Mouse (Mus musculus): Measurements from ENCODE around the gene Tarbp2. TPM values are rescaled to one million over a fixed set of nuclear protein-coding genes. Genes with fewer than 3 reads are reported as not detected.

Tarbp2 gene
- polyA plus RNA-seq, 1 experiment from 2014 or later = 77.8 TPM

DNA sequence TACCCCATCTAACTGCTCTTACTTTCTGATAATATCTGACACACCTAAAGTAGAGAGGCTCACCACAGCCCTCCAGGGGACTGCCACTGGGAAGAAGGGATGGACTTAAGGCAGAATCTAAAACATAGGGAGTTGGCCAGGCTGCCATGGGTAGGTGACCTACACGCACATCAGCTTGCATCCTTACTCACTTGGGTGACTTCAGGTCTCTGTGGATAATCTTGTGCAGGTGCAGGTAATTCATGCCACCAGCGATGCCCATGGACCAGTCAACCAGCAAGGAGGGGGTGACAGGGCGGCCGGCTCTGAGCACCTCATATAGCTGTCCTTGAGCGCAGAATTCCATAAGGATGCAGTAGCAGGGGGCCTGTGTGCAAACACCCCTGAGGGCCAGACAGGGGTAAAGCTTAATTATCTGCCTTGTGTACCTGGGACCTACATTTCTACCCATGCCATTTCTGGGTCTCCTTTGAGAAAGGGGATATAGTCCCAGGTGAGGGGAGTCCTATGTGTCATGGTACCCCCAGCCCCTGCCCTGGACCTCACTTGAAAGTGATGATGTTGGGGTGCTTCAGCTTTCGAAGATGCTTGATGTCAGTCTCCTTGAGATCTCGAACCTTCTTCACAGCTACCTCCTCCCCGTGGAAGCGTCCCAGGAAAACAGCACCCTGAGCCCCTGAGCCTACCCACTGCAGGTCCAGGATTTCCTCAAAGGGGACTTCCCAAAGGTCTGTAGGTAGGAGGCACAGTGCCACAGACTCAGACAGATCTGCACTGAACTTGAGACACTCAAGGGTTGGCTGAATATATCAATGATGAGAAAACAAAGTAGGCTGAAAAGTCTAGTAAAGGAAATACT is 13.8 kb upstream of the Tarbp2 start:
- ATAC-seq (ENCODE audit: low FRiP score) = no peak

DNA sequence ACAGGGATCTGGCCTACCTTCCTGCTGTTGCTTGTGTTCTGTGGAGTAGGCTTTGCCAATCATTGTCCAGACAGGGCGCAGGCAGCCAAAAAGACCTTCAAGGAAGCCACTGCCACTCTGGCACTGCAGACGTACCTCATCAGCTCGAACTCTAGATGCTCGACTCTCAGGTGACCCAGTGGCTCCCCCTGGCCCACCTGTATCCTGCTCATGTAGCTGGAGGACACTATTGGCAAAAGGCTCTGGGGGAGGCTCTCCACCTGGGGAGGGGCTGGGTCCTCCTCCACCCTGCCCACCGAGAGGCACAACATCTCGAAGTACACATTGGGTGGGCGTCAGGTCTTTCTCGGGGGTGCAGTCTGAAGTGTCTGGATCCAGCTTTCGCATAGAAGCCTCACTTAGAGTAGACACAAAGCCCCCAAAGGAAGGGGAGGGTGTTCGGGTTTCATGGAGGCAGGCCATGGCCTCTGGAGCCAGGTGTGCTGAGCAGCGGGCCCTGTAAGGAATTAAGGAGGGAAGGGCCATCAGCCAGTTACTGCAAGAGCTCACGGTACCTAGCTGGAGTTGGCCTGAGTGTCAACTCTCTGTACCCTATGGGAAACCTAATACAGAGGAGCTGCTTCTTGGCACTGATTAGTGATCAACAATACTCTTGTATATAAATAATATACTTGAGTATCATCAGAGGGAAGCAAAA is 12.8 kb upstream of the Tarbp2 start:
- H3K27me3 ChIP-seq (ENCODE audit: control insufficient read depth, insufficient read depth, low read length) = no peaks in the 10 kb centered on the region
- WGBS = 76% methylated on average over 12 of the region's 12 CpGs
- H3K36me3 ChIP-seq (replicated peaks; ENCODE audit: control insufficient read depth, insufficient read depth) = peaks cover 85% of the 10 kb centered on the region
- H3K4me3 ChIP-seq (replicated peaks; ENCODE audit: low read length) = no peak overlapping the region
- H3K27ac ChIP-seq = no peak overlapping the region
- no peak for ATAC-seq (ENCODE audit: low FRiP score)
- no peak overlapping the region for H3K4me2 ChIP-seq (replicated peaks)
- H3K9ac ChIP-seq = no peak overlapping the region
- DNase-seq (ENCODE audit: low spot score) = no peak
- H3K9me3 ChIP-seq (ENCODE audit: control insufficient read depth, low read length) = no peaks in the 10 kb centered on the region
- peaks cover 12% of the 10 kb centered on the region; the same call in 1 of the 2 replicates for H3K4me1 ChIP-seq (replicated peaks; ENCODE audit: control insufficient read depth, insufficient read depth, low read length)

More for the DNA sequence above, 13.8 kb upstream of the Tarbp2 start:
- Histone ChIP-seq H3K4me2 (replicated peaks) (no peak overlapping the region), H3K9ac (no peak overlapping the region), H3K36me3 (replicated peaks; ENCODE audit: control insufficient read depth, insufficient read depth) (peaks cover 95% of the 10 kb centered on the region), H3K9me3 (ENCODE audit: control insufficient read depth, low read length) (no peaks in the 10 kb centered on the region), H3K27me3 (ENCODE audit: control insufficient read depth, insufficient read depth, low read length) (no peaks in the 10 kb centered on the region), H3K4me3 (replicated peaks; ENCODE audit: low read length) (no peak overlapping the region), H3K27ac (no peak overlapping the region), H3K4me1 (replicated peaks; ENCODE audit: control insufficient read depth, insufficient read depth, low read length) (peaks cover 4% of the 10 kb centered on the region; the same call in 1 of the 2 replicates)
- WGBS = 84% methylated on average over 9 of the region's 9 CpGs
- no peak for DNase-seq (ENCODE audit: low spot score)

DNA sequence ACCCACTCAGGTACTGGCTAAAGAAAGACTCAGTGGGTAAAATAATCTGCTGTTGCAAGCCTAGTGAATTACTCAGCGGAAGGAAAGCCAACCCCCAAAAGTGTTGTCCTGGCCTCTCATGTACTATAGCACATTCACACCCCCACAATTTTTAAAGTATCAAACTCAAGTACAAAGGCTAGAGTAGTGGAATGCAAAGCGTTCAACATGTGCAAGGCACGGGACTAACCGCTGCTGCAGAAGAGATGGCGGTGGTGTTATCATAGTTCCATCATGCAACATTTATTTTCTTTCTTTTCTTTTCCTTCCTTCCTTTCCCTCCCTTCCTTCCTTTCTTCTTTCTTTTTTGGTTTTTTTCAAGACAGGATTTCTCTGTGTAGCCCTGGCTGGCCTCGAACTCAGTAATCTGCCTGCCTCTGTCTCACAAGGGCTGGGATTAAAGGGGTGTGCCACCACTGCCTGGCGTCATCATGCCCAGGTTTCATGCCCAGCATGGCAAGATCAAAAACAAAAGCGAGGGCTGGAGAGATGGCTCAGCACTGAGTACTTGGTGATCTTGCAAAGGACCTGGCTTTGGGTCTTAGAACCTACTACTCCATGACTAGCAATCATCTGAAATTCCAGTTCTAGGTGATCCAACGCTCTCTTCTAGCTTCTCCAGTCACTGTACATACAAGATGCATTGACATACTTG is 12.1 kb upstream of the Tarbp2 start:
- Histone ChIP-seq H3K27ac (no peak overlapping the region), H3K27me3 (ENCODE audit: control insufficient read depth, insufficient read depth, low read length) (no peaks in the 10 kb centered on the region), H3K36me3 (replicated peaks; ENCODE audit: control insufficient read depth, insufficient read depth) (peaks cover 78% of the 10 kb centered on the region), H3K4me1 (replicated peaks; ENCODE audit: control insufficient read depth, insufficient read depth, low read length) (peaks cover 15% of the 10 kb centered on the region; the same call in 1 of the 2 replicates), H3K4me2 (replicated peaks) (no peak overlapping the region), H3K9me3 (ENCODE audit: control insufficient read depth, low read length) (no peaks in the 10 kb centered on the region), H3K4me3 (replicated peaks; ENCODE audit: low read length) (no peak overlapping the region), H3K9ac (no peak overlapping the region)
- 89% methylated on average over 9 of the region's 9 CpGs for WGBS
- no peak for ATAC-seq (ENCODE audit: low FRiP score)
- DNase-seq (ENCODE audit: low spot score) = no peak

DNA sequence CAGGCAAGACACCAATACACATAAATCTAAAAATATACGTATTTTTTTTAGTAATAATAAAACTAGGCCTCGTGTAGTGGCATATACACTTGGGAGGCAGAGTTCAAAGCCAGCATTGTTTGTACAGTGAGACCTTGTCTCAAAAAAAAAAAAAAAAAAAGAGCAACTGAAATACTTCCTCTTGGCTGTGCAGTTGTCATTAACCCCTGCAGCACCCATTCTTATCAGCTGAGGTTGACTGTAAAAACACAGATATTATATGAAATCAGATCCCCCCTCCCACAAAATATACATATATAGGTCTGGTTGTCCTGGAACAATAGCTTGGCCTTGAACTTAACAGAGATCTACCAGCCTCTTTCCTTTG is 11.5 kb upstream of the Tarbp2 start:
- Histone ChIP-seq H3K4me1 (replicated peaks; ENCODE audit: control insufficient read depth, insufficient read depth, low read length) (peaks cover 20% of the 10 kb centered on the region), H3K36me3 (replicated peaks; ENCODE audit: control insufficient read depth, insufficient read depth) (peaks cover 73% of the 10 kb centered on the region), H3K9ac (no peak overlapping the region), H3K27ac (no peak overlapping the region), H3K27me3 (ENCODE audit: control insufficient read depth, insufficient read depth, low read length) (no peaks in the 10 kb centered on the region), H3K4me2 (replicated peaks) (no peak overlapping the region), H3K4me3 (replicated peaks; ENCODE audit: low read length) (no peak overlapping the region), H3K9me3 (ENCODE audit: control insufficient read depth, low read length) (no peaks in the 10 kb centered on the region)
- DNase-seq (ENCODE audit: low spot score) (no peak), ATAC-seq (ENCODE audit: low FRiP score) (no peak)
- 71% methylated on average over 2 of the region's 2 CpGs for WGBS

DNA sequence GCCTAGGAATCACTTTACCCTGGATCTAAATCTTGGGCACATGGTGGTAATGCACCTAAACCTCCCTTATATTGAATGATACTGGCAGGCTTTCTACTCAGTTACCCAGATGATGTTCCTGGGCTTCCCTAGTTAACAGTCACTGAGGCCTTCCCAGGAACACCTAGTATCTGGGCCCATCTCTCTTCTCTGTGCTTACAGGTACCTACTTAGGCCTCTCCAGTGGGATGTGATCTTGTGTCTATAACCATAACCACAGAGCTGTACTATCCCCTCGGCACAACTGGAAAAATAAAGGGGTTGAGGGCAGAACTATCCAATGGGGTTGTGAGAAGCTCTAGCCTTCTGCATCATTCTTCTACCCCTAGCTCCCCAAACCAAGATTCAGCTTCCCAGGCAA is 11.1 kb upstream of the Tarbp2 start:
- Histone ChIP-seq H3K9ac (no peak overlapping the region), H3K4me1 (replicated peaks; ENCODE audit: control insufficient read depth, insufficient read depth, low read length) (peaks cover 24% of the 10 kb centered on the region), H3K4me3 (replicated peaks; ENCODE audit: low read length) (no peak overlapping the region), H3K9me3 (ENCODE audit: control insufficient read depth, low read length) (no peaks in the 10 kb centered on the region), H3K27me3 (ENCODE audit: control insufficient read depth, insufficient read depth, low read length) (no peaks in the 10 kb centered on the region), H3K36me3 (replicated peaks; ENCODE audit: control insufficient read depth, insufficient read depth) (peaks cover 69% of the 10 kb centered on the region), H3K27ac (no peak overlapping the region), H3K4me2 (replicated peaks) (no peak overlapping the region)
- 100% methylated on average over 1 of the region's 1 CpGs for WGBS
- ATAC-seq (ENCODE audit: low FRiP score) (no peak), DNase-seq (ENCODE audit: low spot score) (no peak)

DNA sequence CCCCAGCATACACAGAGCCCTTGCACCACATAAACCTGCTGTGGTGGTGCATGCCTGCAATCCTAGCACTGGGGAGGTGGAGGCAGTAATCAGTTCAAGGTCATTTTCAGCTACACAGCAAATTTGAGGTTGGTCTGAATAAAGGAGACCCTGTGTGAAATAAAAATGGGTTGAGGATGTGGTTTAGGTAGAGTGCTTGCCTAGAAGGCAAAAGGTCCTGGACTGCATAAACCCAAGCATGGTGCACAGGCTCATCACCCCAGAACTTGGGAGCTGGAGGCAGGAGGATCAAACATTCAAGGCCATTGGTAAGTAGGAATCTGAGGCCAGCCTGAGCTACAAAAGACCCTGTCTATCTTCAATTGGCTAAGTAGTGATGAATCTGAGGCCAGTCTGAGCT is 10.4 kb upstream of the Tarbp2 start:
- H3K27me3 ChIP-seq (ENCODE audit: control insufficient read depth, insufficient read depth, low read length) = no peaks in the 10 kb centered on the region
- H3K36me3 ChIP-seq (replicated peaks; ENCODE audit: control insufficient read depth, insufficient read depth) = peaks cover 62% of the 10 kb centered on the region
- H3K4me2 ChIP-seq (replicated peaks) = no peak overlapping the region
- H3K4me1 ChIP-seq (replicated peaks; ENCODE audit: control insufficient read depth, insufficient read depth, low read length) = peaks cover 31% of the 10 kb centered on the region
- ATAC-seq (ENCODE audit: low FRiP score) (no peak), DNase-seq (ENCODE audit: low spot score) (no peak)
- no peak overlapping the region for H3K4me3 ChIP-seq (replicated peaks; ENCODE audit: low read length)
- H3K9me3 ChIP-seq (ENCODE audit: control insufficient read depth, low read length) = no peaks in the 10 kb centered on the region
- no peak overlapping the region for H3K9ac ChIP-seq
- H3K27ac ChIP-seq = no peak overlapping the region

DNA sequence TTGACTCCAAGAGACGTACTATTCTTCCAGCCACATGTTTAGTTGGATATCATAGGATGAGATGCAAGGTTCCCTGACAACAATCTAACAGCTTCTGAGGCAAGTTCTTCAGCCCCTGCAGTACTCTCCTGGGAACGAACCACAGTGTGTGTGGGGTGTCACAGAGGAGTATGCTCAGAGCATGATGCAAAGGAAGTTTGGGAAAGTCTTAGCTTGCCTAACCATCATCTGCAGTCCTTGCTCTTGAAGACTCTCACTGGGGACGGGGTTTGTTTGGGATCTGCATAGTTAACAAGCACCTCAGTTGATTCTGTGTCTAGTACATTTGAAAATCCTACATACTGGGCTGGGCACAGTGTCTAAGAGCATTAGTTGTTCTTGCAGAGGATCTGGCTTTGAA is 9.7 kb upstream of the Tarbp2 start:
- DNase-seq (ENCODE audit: low spot score) (no peak), ATAC-seq (ENCODE audit: low FRiP score) (no peak)
- Histone ChIP-seq H3K4me1 (replicated peaks; ENCODE audit: control insufficient read depth, insufficient read depth, low read length) (peaks cover 38% of the 10 kb centered on the region), H3K27me3 (ENCODE audit: control insufficient read depth, insufficient read depth, low read length) (no peaks in the 10 kb centered on the region), H3K27ac (no peak overlapping the region), H3K4me2 (replicated peaks) (no peak overlapping the region), H3K4me3 (replicated peaks; ENCODE audit: low read length) (no peak overlapping the region), H3K36me3 (replicated peaks; ENCODE audit: control insufficient read depth, insufficient read depth) (peaks cover 54% of the 10 kb centered on the region), H3K9me3 (ENCODE audit: control insufficient read depth, low read length) (no peaks in the 10 kb centered on the region), H3K9ac (no peak overlapping the region)
- WGBS = 89% methylated on average over 3 of the region's 3 CpGs

DNA sequence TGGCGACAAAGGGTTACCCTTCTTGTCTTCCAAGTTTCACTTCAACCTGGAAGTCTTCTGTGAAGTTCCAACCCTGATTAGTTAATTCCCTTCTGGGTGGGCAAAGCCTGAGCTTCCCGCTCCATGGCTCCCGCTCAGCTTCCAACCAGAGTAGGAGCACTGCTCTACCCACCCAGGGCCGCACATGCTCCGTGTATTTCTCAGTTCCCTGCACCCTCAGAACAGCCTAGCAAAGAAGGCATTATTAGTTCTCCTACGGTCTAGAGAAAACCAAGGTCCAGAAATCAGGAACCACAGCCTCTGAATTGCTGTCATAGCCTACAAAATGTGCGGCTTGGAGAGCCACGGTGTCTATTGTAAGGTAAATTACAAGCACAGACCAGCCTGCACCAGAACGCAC is 7.9 kb upstream of the Tarbp2 start:
- peak overlapping the region; percentile 64 for H3K9ac ChIP-seq
- peak overlapping the region; percentile 44 for H3K4me3 ChIP-seq (replicated peaks; ENCODE audit: low read length)
- H3K4me1 ChIP-seq (replicated peaks; ENCODE audit: control insufficient read depth, insufficient read depth, low read length) = peaks cover 45% of the 10 kb centered on the region
- DNase-seq (ENCODE audit: low spot score) (peak; percentile 61), ATAC-seq (ENCODE audit: low FRiP score) (peak; percentile 54)
- H3K9me3 ChIP-seq (ENCODE audit: control insufficient read depth, low read length) = no peaks in the 10 kb centered on the region
- peak overlapping the region; percentile 65 for H3K4me2 ChIP-seq (replicated peaks)
- WGBS = 6% methylated on average over 9 of the region's 9 CpGs
- peaks cover 36% of the 10 kb centered on the region for H3K36me3 ChIP-seq (replicated peaks; ENCODE audit: control insufficient read depth, insufficient read depth)
- peak overlapping the region; percentile 84 for H3K27ac ChIP-seq
- no peaks in the 10 kb centered on the region for H3K27me3 ChIP-seq (ENCODE audit: control insufficient read depth, insufficient read depth, low read length)

DNA sequence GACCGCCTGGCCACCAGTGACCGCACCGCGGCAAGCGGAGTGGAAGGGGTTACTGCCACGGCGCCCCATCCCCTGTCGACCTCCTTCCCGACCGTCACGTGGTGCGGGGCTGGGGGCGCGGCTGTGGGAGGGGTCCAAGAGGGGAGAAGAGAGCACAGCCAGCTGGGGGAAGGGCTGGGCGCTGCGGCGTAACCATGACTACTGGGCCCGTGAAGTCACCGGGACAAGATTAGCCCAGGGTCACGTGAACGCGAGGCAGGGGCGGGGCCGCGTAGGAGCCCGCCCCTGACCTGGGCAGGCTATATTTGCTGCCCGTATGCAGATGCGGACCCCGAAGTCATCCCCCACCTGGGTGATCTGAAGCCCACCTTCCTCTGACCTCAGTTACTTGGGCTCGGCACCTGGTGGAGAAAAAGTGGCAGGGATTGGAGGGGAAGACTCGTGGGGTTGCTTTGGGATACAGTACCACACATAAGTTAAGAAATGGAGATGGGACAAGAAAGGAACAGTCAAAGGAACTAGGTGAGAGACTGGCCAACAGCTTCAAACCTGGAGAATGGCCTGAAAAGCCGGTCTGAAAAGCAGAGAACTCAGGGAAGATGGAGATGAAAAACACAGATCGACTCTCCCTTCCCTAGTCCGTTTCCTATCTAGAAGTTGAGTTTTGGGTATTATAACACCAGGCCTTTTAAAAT is 7.3 kb upstream of the Tarbp2 start:
- ATAC-seq (ENCODE audit: low FRiP score) (peak; percentile 94), DNase-seq (ENCODE audit: low spot score) (peak; percentile 87)
- Histone ChIP-seq H3K27ac (peak overlapping the region; percentile 84), H3K9me3 (ENCODE audit: control insufficient read depth, low read length) (no peaks in the 10 kb centered on the region), H3K4me2 (replicated peaks) (peak overlapping the region; percentile 65), H3K9ac (peak overlapping the region; percentile 64), H3K4me1 (replicated peaks; ENCODE audit: control insufficient read depth, insufficient read depth, low read length) (peaks cover 51% of the 10 kb centered on the region), H3K36me3 (replicated peaks; ENCODE audit: control insufficient read depth, insufficient read depth) (peaks cover 30% of the 10 kb centered on the region), H3K4me3 (replicated peaks; ENCODE audit: low read length) (peak overlapping the region; percentile 44), H3K27me3 (ENCODE audit: control insufficient read depth, insufficient read depth, low read length) (no peaks in the 10 kb centered on the region)
- whole genome bisulfite sequencing = 3% methylated on average over 34 of the region's 34 CpGs

Data from hindbrain, embryonic 14.5 days (tissue).